Mouse (Mus musculus) cortical plate, adult 2 months (tissue): ENCODE data around the gene Chrna9.

Experiments
- CTCF ChIP-seq: fragments of 200-500 bp; IDR thresholded peaks from 2 replicates; pipeline ENCODE4 v1.5.1; 2011; ENCODE audit warnings: mild to moderate bottlenecking, control low read depth, low read length; ENCODE audit not compliant: insufficient read depth; ENCODE audit errors: extremely low read depth
- POLR2A ChIP-seq: fragments of 200-500 bp; IDR thresholded peaks from 2 replicates; pipeline ENCODE4 v1.6.1; 2011; ENCODE audit warnings: mild to moderate bottlenecking, low read length, control low read depth; ENCODE audit not compliant: insufficient read depth; ENCODE audit errors: extremely low read depth

GRCm38 (mm10) chr5:65930171-65930570 lies 4.5 kb upstream of the Chrna9 start:
- no peak for TF ChIP-seq POLR2A
- TF ChIP-seq CTCF: no peak
